Mouse (Mus musculus): ENCODE results near the gene Hibadh.

- TF ChIP-seq POLR2A (IDR thresholded peaks at IDR 0.05; ENCODE audit: borderline replicate concordance, extremely low read depth, low read depth, low read length) (no peak), CTCF (IDR thresholded peaks at IDR 0.05; ENCODE audit: insufficient read depth, low read length) (no peak)
Measured at GRCm38 (mm10) chr6:52638471-52639185, 1.6 kb downstream of the Hibadh start.
